Mouse (Mus musculus): ENCODE results near the gene Garnl3.

Gene Garnl3

GRCm38 (mm10) chr2:33032391-33033062, 98.9 kb downstream of the Garnl3 start:
- CTCF ChIA-PET: interaction anchor here in 1 of 4 experiments (0.6 kb wide), 1 partner anchor 320 kb away, joined by 3 read pairs; no protein-coding TSS in a partner anchor
- POLR2A ChIA-PET: interaction anchor here in 1 of 4 experiments (1.0 to 1.3 kb wide), 3 partner anchors 7 to 98 kb away, joined by 3 read pairs; no protein-coding TSS in a partner anchor

GRCm38 (mm10) chr2:33025040-33025439, 106.4 kb downstream of the Garnl3 start:
- ChIA-PET POLR2A (interaction anchor here in 3 of 4 experiments (0.6 to 2.1 kb wide), 24 partner anchors 8 to 268 kb away, joined by 3 to 6 read pairs (median 3); partner anchors contain the start of genes Lrsam1 (in 2 of the 3), Rpl12 (in 2 of the 3), Garnl3 (in 1 of the 3) and Slc2a8 (in 1 of the 3)), CTCF (interaction anchor here (0.6 to 1.6 kb wide), 8 partner anchors 9 to 377 kb away, joined by 3 to 6 read pairs (median 3); no protein-coding TSS in a partner anchor)

- POLR2A ChIA-PET: interaction anchor here in 2 of 4 experiments (0.7 to 2.1 kb wide), 16 partner anchors 8 to 267 kb away, joined by 3 to 6 read pairs (median 3); partner anchors contain the start of genes Lrsam1 (in 2 of the 2), Rpl12 (in 2 of the 2), Slc2a8 (in 1 of the 2) and Tor2a (in 1 of the 2)
- CTCF ChIA-PET: interaction anchor here (0.5 to 1.6 kb wide), 7 partner anchors 52 to 324 kb away, joined by 3 to 6 read pairs (median 4); no protein-coding TSS in a partner anchor
Measured at GRCm38 (mm10) chr2:33024564-33024963, 106.9 kb downstream of the Garnl3 start.

- CTCF ChIA-PET: no interaction called here
Measured at GRCm38 (mm10) chr2:33022846-33023245, 108.6 kb downstream of the Garnl3 start.

GRCm38 (mm10) chr2:33018026-33018425, 113.4 kb downstream of the Garnl3 start:
- ChIA-PET CTCF (interaction anchor here in 2 of 4 experiments (1.0 kb wide), 3 partner anchors 18 to 114 kb away, joined by 3 read pairs; partner anchors contain the start of gene Garnl3 (in 1 of the 2)), POLR2A (interaction anchor here in 2 of 4 experiments (0.5 to 1.8 kb wide), 9 partner anchors 10 to 401 kb away, joined by 3 to 9 read pairs (median 3); partner anchors contain the start of genes Lrsam1 (in 1 of the 2), Rpl12 (in 1 of the 2) and Slc2a8 (in 1 of the 2))

More at GRCm38 (mm10) chr2:33022846-33023245, 108.6 kb downstream of the Garnl3 start:
- POLR2A ChIA-PET: interaction anchor here in 2 of 4 experiments (1.0 kb wide), 3 partner anchors 11 to 109 kb away, joined by 3 read pairs; partner anchors contain the start of gene Garnl3 (in 1 of the 2)

GRCm38 (mm10) chr2:33017191-33017590, 114.3 kb downstream of the Garnl3 start:
- CTCF ChIA-PET: no interaction called here
- POLR2A ChIA-PET: interaction anchor here in 1 of 4 experiments (1.8 kb wide), 1 partner anchor 56 kb away, joined by 9 read pairs; the partner anchor contains the start of genes Lrsam1 and Rpl12

GRCm38 (mm10) chr2:33014877-33015276, 116.6 kb downstream of the Garnl3 start:
- CTCF ChIA-PET: interaction anchor here in 1 of 4 experiments (0.9 kb wide), 1 partner anchor 9 kb away, joined by 3 read pairs; no protein-coding TSS in a partner anchor
- POLR2A ChIA-PET: interaction anchor here in 1 of 4 experiments (1.2 kb wide), 1 partner anchor 116 kb away, joined by 3 read pairs; no protein-coding TSS in a partner anchor

- CTCF ChIA-PET: interaction anchor here (0.5 to 1.6 kb wide), 15 partner anchors 19 to 485 kb away, joined by 3 to 10 read pairs (median 4); partner anchors contain the start of genes Slc2a8 (in 1 of the 4) and Zbtb43 (in 1 of the 4)
- POLR2A ChIA-PET: interaction anchor here in 2 of 4 experiments (0.6 to 2.0 kb wide), 7 partner anchors 10 to 549 kb away, joined by 3 to 10 read pairs (median 4); partner anchors contain the start of genes Lrsam1 (in 2 of the 2) and Rpl12 (in 2 of the 2)
Measured at GRCm38 (mm10) chr2:33009055-33009454, 122.4 kb downstream of the Garnl3 start.

- CTCF ChIA-PET: interaction anchor here in 2 of 4 experiments (0.7 to 1.3 kb wide), 4 partner anchors 10 to 403 kb away, joined by 3 to 5 read pairs (median 3); no protein-coding TSS in a partner anchor
- POLR2A ChIA-PET: interaction anchor here (0.7 to 2.3 kb wide), 11 partner anchors 11 to 1414 kb away, joined by 3 to 7 read pairs (median 4); partner anchors contain the start of genes Lrsam1 (in 2 of the 4), Rpl12 (in 2 of the 4) and Slc2a8 (in 1 of the 4)
Measured at GRCm38 (mm10) chr2:33005041-33005440, 126.4 kb downstream of the Garnl3 start.

- POLR2A ChIA-PET: no interaction called here
- CTCF ChIA-PET: no interaction called here
Measured at GRCm38 (mm10) chr2:33002144-33002543, 129.3 kb downstream of the Garnl3 start.

GRCm38 (mm10) chr2:32999752-33000151, 131.7 kb downstream of the Garnl3 start:
- ChIA-PET CTCF (interaction anchor here in 1 of 4 experiments (0.5 to 1.5 kb wide), 4 partner anchors 18 to 403 kb away, joined by 3 to 4 read pairs (median 4); partner anchors contain the start of gene Garnl3), POLR2A (interaction anchor here in 2 of 4 experiments (0.5 to 0.9 kb wide), 2 partner anchors 39 to 271 kb away, joined by 3 to 4 read pairs; partner anchors contain the start of genes Lrsam1 (in 1 of the 2) and Rpl12 (in 1 of the 2))

GRCm38 (mm10) chr2:32997792-32998191, 133.7 kb downstream of the Garnl3 start:
- POLR2A ChIA-PET: interaction anchor here in 2 of 4 experiments (0.6 to 2.4 kb wide), 3 partner anchors 31 to 635 kb away, joined by 3 to 8 read pairs (median 4); no protein-coding TSS in a partner anchor

GRCm38 (mm10) chr2:32997081-32997480, 134.4 kb downstream of the Garnl3 start:
- ChIA-PET POLR2A (interaction anchor here in 3 of 4 experiments (0.6 to 2.4 kb wide), 4 partner anchors 30 to 658 kb away, joined by 3 to 8 read pairs (median 4); partner anchors contain the start of genes Lrsam1 (in 1 of the 3) and Rpl12 (in 1 of the 3)), CTCF (interaction anchor here in 1 of 4 experiments (1.1 kb wide), 1 partner anchor 13 kb away, joined by 3 read pairs; no protein-coding TSS in a partner anchor)

More at GRCm38 (mm10) chr2:32997792-32998191, 133.7 kb downstream of the Garnl3 start:
- CTCF ChIA-PET: interaction anchor here in 3 of 4 experiments (0.5 to 1.1 kb wide), 6 partner anchors 12 to 545 kb away, joined by 3 to 4 read pairs (median 3); partner anchors contain the start of genes Angptl2 (in 1 of the 3), Slc2a8 (in 1 of the 3) and Tor2a (in 1 of the 3)

- POLR2A ChIA-PET: interaction anchor here in 2 of 4 experiments (0.6 to 2.2 kb wide), 9 partner anchors 10 to 224 kb away, joined by 3 to 7 read pairs (median 3); partner anchors contain the start of genes Lrsam1 (in 2 of the 2), Rpl12 (in 2 of the 2), Angptl2 (in 1 of the 2) and Slc2a8 (in 1 of the 2)
- CTCF ChIA-PET: interaction anchor here in 1 of 4 experiments (0.6 kb wide), 1 partner anchor 428 kb away, joined by 5 read pairs; no protein-coding TSS in a partner anchor
Measured at GRCm38 (mm10) chr2:32992130-32992529, 139.3 kb downstream of the Garnl3 start.

- ChIA-PET CTCF (interaction anchor here in 3 of 4 experiments (0.6 to 1.0 kb wide), 6 partner anchors 8 to 412 kb away, joined by 3 to 6 read pairs (median 3); partner anchors contain the start of gene Slc2a8 (in 1 of the 3)), POLR2A (interaction anchor here in 2 of 4 experiments (0.9 to 1.2 kb wide), 3 partner anchors 26 to 141 kb away, joined by 3 read pairs; partner anchors contain the start of gene Garnl3 (in 1 of the 2))
Measured at GRCm38 (mm10) chr2:32990167-32990832, 141.2 kb downstream of the Garnl3 start.

GRCm38 (mm10) chr2:32989376-32989775, 142.1 kb downstream of the Garnl3 start:
- POLR2A ChIA-PET: interaction anchor here in 2 of 4 experiments (0.5 to 1.6 kb wide), 5 partner anchors 24 to 142 kb away, joined by 3 to 5 read pairs (median 3); partner anchors contain the start of genes Lrsam1 (in 2 of the 2), Rpl12 (in 2 of the 2) and Garnl3 (in 1 of the 2)
- CTCF ChIA-PET: interaction anchor here in 2 of 4 experiments (0.6 to 1.0 kb wide), 4 partner anchors 17 to 413 kb away, joined by 3 to 5 read pairs (median 3); no protein-coding TSS in a partner anchor

Data from embryonic stem cell, embryonic (primary cell).